Mouse (Mus musculus) cerebellum, adult 2 months (tissue): Measurements from ENCODE around the gene Creb3l4.

ENCODE experiments used
- CTCF ChIP-seq: fragments of 200-500 bp; IDR thresholded peaks from 2 replicates; pipeline ENCODE4 v1.5.1; 2011; ENCODE audit warnings: low read depth, mild to moderate bottlenecking, control low read depth, low read length, moderate library complexity, borderline replicate concordance; ENCODE audit not compliant: insufficient read depth
- POLR2A ChIP-seq: fragments of 200-500 bp; IDR thresholded peaks from 2 replicates; pipeline ENCODE4 v1.6.1; 2011; ENCODE audit warnings: low read length, control low read depth, borderline replicate concordance; ENCODE audit not compliant: insufficient read depth

DNA sequence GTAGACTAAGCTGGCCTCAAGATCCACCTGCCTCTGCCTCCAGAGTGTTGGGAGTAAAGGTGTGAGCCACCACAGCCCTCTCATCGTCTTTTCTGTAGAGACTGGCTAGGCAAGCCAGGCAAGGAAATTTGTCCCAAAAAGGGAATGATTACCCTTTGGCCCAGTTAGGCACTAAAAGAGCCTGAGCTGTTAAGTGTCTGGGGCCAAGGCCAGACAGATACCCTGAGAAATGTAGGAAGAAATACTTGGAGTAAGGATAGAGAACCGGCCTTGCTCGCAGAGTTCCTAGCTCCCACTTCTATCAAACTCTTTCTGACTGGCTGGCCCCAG lies 4.3 kb upstream of the Creb3l4 start:
- TF ChIP-seq CTCF (no peak), POLR2A (no peak)
